ENCODE assay signal across 14 mouse cellular contexts in genomic region chr14:18416839-18417238, GRCm38 (mm10).
DNase-seq lines count a peak whose midpoint lies in the region; ATAC-seq lines count a peak whose summit lies in the region.
"Had no signal": no experiment of that assay in that cellular context is flagged by ENCODE, and none has a peak within 500 bp of the region (broad histone marks: within the 10 kb centered on the region; RNA-seq: fewer than 3 reads in every experiment).

No protein-coding gene starts in this region.

- ATAC-seq in hindbrain, embryonic 15.5 days (ENCODE audit: low FRiP score, low read depth): 0 out of 2 replicates have a peak, but pooled peaks have one; percentile 19
- no peak for ATAC-seq in hindbrain, embryonic 16.5 days

- H3K4me1 ChIP-seq in hindbrain, embryonic 15.5 days (replicated peaks): no peaks in the 10 kb centered on the region
- H3K4me1 ChIP-seq in hindbrain, embryonic 16.5 days (ENCODE audit: control insufficient read depth, insufficient read depth, low read depth, low read length): no peaks in the 10 kb centered on the region
- no peaks in the 10 kb centered on the region for H3K4me1 ChIP-seq in heart, embryonic 10.5 days
- H3K4me1 ChIP-seq: embryonic facial prominence, embryonic 12.5 days; forebrain, embryonic 10.5 days; limb, embryonic 15.5 days had no signal

- no peak overlapping the region for H3K9ac ChIP-seq in hindbrain, embryonic 15.5 days
- no peak overlapping the region for H3K9ac ChIP-seq in hindbrain, embryonic 16.5 days (ENCODE audit: low read depth, low read length)
- H3K9ac ChIP-seq: embryonic facial prominence, embryonic 12.5 days; limb, embryonic 15.5 days had no signal

- no peak overlapping the region for H3K4me3 ChIP-seq in hindbrain, embryonic 15.5 days
- H3K4me3 ChIP-seq in hindbrain, embryonic 16.5 days (ENCODE audit: low read length): no peak overlapping the region
- H3K4me3 ChIP-seq in heart, embryonic 10.5 days: no peak overlapping the region
- H3K4me3 ChIP-seq: embryonic facial prominence, embryonic 12.5 days; forebrain, embryonic 10.5 days; limb, embryonic 15.5 days had no signal

- no peaks in the 10 kb centered on the region for H3K27me3 ChIP-seq in hindbrain, embryonic 15.5 days
- no peaks in the 10 kb centered on the region for H3K27me3 ChIP-seq in hindbrain, embryonic 16.5 days (replicated peaks; ENCODE audit: control insufficient read depth, insufficient read depth, low read length)
- H3K27me3 ChIP-seq in heart, embryonic 10.5 days (ENCODE audit: insufficient read depth, poor library complexity, severe bottlenecking): no peaks in the 10 kb centered on the region
- H3K27me3 ChIP-seq: embryonic facial prominence, embryonic 12.5 days; limb, embryonic 15.5 days had no signal

- WGBS in hindbrain, embryonic 15.5 days: 2% methylated on average over 2 of the region's 2 CpGs
- 5% methylated on average over 2 of the region's 2 CpGs for WGBS in hindbrain, embryonic 16.5 days
- 7% methylated on average over 2 of the region's 2 CpGs for WGBS in heart, embryonic 10.5 days

- H3K27ac ChIP-seq in hindbrain, embryonic 15.5 days (replicated peaks): no peak overlapping the region
- no peak overlapping the region for H3K27ac ChIP-seq in hindbrain, embryonic 16.5 days (ENCODE audit: low read depth, low read length)
- no peak overlapping the region for H3K27ac ChIP-seq in heart, embryonic 10.5 days
- H3K27ac ChIP-seq: embryonic facial prominence, embryonic 12.5 days; forebrain, embryonic 10.5 days; kidney, postnatal 0 days; limb, embryonic 15.5 days had no signal

- H3K36me3 ChIP-seq in hindbrain, embryonic 15.5 days: no peaks in the 10 kb centered on the region
- no peaks in the 10 kb centered on the region for H3K36me3 ChIP-seq in hindbrain, embryonic 16.5 days (ENCODE audit: control insufficient read depth, insufficient read depth, low read length)
- H3K36me3 ChIP-seq in heart, embryonic 10.5 days: no peaks in the 10 kb centered on the region
- H3K36me3 ChIP-seq: embryonic facial prominence, embryonic 12.5 days; forebrain, embryonic 10.5 days; limb, embryonic 15.5 days had no signal

- no peaks in the 10 kb centered on the region for H3K9me3 ChIP-seq in hindbrain, embryonic 15.5 days
- no peaks in the 10 kb centered on the region for H3K9me3 ChIP-seq in hindbrain, embryonic 16.5 days (ENCODE audit: control insufficient read depth, low read length)
- no peaks in the 10 kb centered on the region for H3K9me3 ChIP-seq in heart, embryonic 10.5 days
- H3K9me3 ChIP-seq: embryonic facial prominence, embryonic 12.5 days; forebrain, embryonic 10.5 days; limb, embryonic 15.5 days had no signal

- peak; percentile 30 for DNase-seq in embryo, embryonic 10.5 days (ENCODE audit: low spot score)
- peak; percentile 27 for DNase-seq in mesoderm, embryonic 11.5 days (ENCODE audit: low read depth, low spot score)
- peak; percentile 58 for DNase-seq in skeletal muscle tissue, adult 2 months (ENCODE audit: low read depth, low spot score)
- no peak for DNase-seq in right cerebral cortex, postnatal 14 days
- DNase-seq in heart, embryonic 10.5 days (ENCODE audit: low spot score): no peak
- DNase-seq: adrenal gland, adult 2 months; cerebellum, adult 9-10 months; thymus, adult 2 months had no signal

- H3K4me2 ChIP-seq in hindbrain, embryonic 15.5 days: no peak overlapping the region
- no peak overlapping the region for H3K4me2 ChIP-seq in hindbrain, embryonic 16.5 days (ENCODE audit: low read length)
- H3K4me2 ChIP-seq: embryonic facial prominence, embryonic 12.5 days; limb, embryonic 15.5 days had no signal

Comparison
In these comparisons a context has a peak if more than half of its experiments do, and no peak if none do; other contexts are left out.
1. DNase-seq: peak in embryo, embryonic 10.5 days (single experiment), mesoderm, embryonic 11.5 days (single experiment) and skeletal muscle tissue, adult 2 months (single experiment); none in right cerebral cortex, postnatal 14 days (single experiment) and heart, embryonic 10.5 days (single experiment).